Mouse (Mus musculus) cerebellum, postnatal 4 days (tissue): ENCODE results near the gene Psmd11.
A peak's percentile ranks its signal among the peaks of the same experiment; 100 is the strongest.
"Not testable (repeated sequence)": the region's sequence is repeated elsewhere in the genome, so short reads cannot be mapped to it uniquely, and the experiment has no call there.

Source experiments
- DNase-seq, 2 experiments: peaks; one replicate each; pipeline ENCODE4 v3.0.0; 2022; ENCODE audit warnings: low spot score in 2 of 2, mixed read lengths in 1 of 2

Psmd11 gene

DNA sequence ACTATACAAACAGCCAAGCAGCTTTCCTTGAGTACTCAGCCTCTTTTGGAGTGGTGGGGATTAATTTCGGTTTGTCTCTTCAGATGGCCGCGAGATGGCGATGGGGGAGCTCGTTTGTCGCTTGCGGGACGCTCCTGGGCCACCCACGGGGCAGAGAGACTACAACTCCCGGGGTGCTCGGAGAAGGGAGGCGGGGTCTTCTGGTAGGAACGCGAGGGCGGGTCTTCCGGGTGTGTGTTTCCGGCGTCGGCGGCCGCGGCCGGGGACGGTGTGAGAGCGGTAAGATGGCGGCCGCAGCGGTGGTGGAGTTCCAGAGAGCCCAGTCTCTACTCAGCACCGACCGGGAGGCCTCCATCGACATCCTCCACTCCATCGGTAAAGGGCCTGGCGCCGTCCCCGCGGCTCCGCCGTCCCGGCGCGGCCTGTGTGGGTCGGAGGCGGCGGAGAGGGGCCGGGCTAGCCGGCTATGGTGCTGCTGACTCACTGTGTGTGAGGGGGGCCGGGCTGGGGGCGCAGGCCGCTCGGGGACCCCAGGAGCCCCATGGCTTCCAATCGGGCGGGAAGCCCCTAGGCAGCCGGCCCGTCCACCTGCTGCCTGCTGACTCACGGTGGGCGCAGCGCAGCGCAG, at the start of gene Psmd11:
TSS of gene Psmd11 (plus strand) at position 235 of the 628 bp plus-strand sequence.
- peak; percentile 92 to 95 for DNase-seq

DNA sequence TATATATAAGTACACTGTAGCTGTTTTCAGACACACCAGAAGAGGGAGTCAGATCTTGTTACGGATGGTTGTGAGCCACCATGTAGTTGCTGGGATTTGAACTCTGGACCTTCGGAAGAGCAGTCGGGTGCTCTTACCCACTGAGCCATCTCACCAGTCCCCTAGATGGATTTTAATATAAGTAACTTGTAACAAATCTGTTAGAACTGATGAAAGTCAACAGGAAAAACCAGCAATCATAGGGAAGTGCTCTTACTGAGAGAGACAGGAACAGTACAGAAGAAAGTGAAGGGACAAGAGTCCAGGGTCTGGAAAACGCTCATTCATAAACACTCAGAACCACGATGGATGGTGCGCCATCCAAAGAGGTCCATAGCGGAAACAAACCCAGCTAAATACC, 49.2 kb upstream of the Psmd11 start:
- DNase-seq = not testable (repeated sequence)

DNA sequence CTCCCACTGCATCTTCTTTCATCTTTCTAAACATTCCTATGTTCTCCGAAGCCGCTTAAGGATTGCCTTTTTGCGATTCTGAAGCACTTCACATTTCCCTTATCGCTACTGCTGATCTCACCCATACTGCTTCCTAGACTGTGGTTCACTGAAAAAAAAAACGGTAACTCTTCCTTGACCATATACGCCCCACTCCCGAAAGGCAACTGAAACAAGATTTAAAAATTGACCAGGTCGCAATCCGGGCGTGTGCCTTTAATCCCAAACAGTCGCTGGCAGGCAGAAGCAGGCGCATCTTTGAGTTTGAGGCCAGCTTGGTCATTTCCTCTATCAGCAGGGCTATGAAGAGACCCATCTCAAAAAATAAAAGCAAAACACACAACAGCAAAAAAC, 45.8 kb upstream of the Psmd11 start:
- peak in 1 of 2 experiments; percentile 19 for DNase-seq

DNA sequence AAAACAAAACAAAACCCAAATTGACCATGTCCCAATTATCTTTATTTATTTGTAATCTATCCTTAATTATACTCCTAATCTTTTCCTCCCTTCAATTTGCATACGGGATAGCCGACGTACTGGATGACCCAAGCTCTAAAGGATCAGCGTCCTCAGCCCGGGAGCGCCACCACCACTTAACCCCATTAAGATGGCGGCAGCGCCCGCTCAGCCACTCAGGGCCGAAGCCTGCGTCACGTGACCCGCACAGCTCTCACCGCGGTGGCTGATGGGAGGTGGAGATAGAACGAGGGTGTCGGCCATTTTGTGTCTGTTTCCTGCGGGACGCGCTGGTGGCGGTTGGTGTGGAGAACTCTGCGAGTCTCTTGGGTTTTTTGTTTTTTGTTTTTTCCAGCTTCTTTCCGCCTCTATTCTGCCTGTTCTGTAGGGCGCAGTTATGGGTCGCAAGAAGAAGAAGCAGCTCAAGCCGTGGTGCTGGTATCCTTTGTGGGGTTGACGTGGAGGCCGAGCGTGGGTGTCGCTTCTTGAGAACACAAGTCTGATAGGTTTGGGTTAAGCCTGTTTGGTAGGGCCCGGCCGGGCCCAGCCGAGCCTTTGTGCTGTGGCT, 45.3 kb upstream of the Psmd11 start, which contains the start of gene Zfp207:
TSS of gene Zfp207 (plus strand) at position 261 of the 607 bp plus-strand sequence.
- peak; percentile 97 to 98 for DNase-seq

DNA sequence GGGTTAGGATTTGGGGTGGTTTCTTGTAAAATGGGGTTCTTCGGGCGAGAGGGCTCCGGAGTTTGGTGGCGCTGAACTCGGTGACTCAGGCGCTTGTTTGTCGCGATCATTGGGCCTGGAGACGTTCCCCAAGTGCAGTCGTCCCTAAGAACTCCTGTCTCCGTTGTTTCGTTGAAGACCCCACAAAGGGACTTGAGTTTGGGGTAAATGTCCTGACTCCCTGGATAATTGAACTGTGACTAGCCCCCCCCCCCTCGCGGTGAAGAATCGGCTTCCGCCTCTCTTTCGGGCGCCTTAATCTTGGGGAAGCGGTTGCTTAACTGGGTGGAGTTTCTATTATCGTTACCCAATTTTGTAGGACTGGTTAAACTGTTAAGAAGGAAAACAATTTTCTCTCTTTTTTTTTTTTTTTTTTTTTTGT, 44.8 kb upstream of the Psmd11 start:
- DNase-seq = no peak

DNA sequence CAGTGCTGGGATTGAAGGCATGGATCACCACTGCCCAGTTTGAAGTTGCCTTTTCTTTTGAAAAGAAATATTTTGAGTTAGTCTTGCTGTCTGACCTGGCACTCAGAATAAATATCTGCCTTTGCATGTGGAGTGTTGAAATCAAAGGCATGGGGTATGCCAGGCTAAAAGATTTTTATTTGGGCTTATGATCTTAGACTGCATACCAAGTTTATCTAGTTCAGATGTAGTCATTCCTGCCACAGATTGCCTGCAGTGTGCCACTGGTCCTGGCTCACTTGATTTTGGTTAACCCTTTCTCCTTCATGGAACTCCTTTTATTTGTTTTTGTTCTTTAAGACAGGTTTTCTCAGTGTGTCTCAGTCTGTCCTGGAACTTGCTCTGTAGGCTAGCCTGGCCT, 44.0 kb upstream of the Psmd11 start:
- no peak for DNase-seq

DNA sequence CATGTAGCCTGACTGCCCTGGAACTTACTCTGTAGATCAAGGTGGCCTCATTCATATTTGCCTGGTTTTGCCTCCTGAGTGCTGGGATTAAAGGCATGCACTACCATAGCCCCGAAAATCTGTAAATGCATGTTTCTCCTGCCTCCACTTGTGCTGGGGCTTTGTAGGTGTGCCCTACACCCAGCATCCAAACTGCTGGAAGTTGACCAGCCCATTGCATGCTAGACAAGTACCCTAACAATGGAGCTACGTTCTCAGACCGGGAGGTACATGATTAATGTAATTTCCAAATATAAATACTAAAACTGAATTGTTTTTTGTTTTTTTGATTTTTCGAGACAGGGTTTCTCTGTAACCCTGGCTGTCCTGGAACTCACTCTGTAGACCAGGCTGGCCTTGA, 43.4 kb upstream of the Psmd11 start:
- no peak for DNase-seq

DNA sequence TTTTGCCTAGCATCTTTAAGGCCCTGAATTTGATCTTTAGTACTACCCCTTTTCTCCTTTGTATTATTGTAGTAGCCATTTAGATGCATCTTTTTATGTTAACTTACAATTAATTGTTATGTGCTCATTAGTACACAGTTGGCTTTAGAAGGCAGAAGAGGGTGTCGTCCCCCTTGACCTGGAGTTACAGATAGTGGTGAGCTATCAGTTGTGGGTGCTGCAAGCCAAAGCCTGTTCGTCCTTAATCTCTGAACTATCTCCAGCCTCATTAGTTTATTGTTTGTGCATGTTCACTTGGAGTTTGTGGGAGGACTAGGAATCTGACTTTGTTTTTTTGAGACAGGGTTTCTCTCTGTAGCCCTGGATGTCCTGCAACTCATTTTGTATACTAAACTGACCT, 41.6 kb upstream of the Psmd11 start:
- DNase-seq = no peak

DNA sequence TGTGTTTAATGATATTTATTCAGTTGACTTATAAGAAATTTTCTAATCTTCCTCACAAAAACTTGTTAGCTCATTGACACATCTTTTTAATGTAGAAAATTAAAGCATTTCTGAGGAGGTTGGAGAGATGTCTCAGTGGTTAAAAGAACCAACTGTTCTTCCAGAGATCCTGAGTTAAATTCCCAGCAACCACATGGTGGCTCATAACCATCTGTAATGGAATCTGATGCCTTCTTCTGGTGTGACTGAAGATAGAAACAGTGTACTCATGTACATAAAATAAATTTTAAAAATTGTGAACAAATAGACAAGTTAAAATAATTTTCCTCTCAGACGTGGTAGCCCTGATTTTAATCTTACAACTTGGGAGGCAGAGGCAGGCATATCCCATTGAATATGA, 38.5 kb upstream of the Psmd11 start:
- DNase-seq = no peak

DNA sequence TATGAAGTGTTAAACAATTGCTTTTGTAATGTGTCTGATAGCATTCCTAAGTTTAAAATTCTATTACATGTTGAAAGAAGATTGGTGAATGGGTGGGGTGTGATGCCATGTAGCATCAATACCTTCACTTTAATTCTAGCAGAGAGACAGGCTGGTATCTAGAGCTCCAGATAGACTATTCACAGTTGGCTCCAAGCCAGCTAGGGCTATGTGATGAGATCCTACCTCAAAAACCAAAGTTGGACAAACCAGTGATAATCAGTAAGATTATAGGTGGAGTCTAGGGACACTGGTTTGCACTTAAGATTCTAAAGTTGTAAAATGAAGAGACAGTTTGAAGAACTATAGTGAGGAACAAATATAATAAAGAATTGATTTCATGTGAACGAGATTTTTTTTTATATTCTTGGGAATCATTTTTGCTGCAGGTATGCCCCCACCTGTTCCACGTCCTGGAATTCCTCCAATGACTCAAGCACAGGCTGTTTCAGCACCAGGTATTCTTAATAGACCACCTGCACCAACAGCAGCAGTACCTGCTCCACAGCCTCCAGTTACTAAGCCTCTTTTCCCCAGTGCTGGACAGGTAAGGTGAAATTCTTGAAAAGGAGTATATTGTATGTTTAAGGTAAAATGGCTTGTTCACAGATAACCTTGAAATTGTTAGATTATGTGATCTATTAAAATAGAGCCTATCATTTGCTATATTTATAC, 36.9 kb upstream of the Psmd11 start:
- no peak for DNase-seq

DNA sequence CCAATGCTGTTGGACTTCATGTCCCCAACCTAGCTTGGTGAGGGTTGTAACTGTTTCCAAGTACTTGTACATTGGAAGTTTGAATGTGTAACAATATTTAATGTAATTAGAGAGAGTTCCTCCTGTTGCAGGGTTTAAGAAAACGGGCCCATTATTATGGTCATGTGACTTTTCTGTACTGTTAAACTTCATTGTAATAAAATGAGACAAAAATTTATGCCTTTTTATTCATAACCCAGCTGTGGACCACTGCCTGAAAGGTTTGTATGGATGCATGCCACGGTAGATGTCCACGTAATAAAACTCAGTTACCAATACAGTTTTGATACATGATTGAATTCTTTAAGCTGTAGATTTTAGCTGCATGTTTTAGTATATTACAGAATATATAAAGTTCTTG, 32.5 kb upstream of the Psmd11 start:
- no peak for DNase-seq

DNA sequence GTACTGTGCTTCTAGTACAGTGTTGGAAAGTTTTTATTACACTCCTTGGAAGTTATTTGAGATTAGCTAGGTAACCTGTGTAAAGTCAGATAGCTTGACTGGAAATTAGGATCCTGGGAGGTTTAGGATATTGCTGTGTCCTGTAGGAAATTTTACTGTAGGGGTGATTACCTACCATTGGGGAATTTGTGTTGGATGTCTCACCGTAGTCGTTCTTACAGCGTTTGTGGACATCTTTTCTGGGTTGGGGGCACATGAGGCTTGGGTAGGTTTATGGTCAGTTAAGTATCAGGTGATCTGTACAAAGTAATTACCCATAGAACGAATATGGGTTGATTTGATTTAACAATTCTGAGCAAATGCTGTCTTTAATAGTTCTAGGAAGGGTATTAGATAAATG, 31.8 kb upstream of the Psmd11 start:
- DNase-seq = no peak

DNA sequence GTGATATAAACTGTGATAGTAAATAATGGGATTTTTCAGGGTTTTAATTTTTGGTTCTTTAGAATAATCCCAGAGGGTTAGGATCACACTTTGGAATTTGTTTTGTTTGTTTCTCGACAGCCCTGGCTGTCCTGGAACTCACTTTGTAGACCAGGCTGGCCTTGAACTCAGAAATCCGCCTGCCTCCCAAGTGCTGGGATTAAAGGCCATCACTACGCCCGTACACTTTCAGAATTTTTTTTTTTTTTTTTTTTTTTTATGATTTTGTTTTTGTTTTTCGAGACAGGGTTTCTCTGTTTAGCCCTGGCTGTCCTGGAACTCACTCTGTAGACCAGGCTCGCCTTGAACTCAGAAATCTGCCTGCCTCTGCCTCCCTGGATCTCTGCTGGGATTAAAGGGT, 20.5 kb upstream of the Psmd11 start:
- not testable (repeated sequence) for DNase-seq

DNA sequence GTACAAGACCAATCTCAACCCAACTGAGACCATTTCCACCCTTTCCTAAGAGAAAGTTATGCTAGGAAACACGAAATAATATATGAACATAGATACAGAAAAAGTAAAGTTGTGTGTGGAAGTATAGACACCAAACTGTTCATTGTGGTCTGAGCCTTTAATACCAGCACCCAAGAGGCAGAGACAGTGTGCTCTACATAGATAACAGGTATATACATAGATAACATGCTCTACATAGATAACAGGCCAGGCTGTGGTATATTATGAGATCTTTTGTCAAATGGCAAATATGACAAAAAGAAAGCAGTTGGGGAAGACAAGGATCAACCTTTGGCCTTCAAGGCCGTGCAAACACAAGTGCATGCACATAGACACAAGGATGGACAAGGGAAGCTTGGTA, 18.0 kb upstream of the Psmd11 start:
- DNase-seq = no peak

DNA sequence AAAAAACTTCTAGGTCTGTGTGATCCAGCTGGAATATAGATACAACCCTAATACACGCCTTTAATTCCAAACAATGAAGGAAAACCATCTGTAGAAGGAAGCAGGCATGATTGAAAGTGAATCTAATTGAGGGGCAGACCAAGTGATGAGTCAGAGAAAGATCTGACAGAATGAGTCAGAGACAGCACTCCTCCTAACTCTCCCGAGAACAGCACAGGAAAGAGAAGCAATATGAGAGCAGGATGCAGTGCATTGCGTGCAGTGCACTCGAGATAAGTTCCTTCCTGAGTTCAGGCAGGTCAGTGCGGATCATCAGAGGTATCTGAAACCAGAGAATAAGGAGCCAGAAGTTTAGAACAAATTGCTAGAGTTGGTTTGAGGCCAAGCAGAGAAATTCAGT, 11.3 kb upstream of the Psmd11 start:
- no peak for DNase-seq

DNA sequence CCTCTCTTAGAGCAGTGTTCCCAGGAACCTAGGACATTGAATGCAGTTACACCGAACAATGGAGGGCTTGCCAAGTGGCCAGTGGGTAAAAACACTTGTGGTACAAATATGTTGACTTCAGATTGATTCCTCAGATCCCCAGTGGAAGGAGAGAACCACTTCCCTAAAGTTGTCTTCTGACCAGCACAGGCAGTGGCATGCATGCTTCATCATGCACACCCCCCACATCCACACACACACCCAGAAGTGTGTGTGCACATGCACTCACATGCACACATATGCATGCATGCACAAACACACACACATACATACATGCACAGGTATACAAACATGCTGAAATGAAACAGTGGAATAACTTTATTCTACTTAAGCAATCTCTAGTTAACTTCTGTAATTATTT, 8.7 kb upstream of the Psmd11 start:
- no peak for DNase-seq

DNA sequence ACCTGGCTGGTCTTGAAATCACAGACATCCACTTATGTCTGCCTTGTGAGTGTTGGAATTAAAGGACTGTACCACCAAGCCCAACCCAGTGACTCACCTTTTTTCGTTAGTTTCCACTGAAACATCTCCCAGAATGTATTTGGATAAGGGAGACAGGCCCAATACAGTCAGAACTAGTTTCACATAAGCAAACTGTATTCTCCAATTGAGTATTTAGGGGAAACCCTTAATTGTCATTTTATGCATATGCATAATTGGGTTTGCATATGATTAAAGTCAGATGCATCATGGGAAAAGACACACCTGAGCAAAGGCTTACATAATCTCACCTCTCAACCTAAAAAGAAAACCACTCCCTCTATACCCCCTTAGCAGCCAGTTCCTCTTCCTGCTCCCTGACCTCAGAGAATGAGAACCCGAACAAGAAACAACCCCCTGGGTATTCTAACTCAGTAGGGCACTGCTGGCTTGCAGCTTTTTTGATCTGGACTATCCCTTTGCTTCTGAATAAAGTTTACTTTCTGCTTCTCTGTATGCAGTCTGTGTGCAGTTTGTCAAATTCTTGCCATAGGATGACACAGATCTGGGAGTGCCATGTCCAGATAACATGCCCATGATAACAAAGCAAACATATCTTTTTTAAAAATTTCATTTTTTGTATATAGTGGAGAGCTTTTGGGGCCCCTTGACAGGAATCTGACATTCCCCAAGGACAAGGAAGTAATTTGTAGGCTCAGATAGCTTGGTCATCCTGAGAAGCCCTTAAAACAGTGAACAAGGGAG, 8.0 kb upstream of the Psmd11 start:
- DNase-seq = no peak

DNA sequence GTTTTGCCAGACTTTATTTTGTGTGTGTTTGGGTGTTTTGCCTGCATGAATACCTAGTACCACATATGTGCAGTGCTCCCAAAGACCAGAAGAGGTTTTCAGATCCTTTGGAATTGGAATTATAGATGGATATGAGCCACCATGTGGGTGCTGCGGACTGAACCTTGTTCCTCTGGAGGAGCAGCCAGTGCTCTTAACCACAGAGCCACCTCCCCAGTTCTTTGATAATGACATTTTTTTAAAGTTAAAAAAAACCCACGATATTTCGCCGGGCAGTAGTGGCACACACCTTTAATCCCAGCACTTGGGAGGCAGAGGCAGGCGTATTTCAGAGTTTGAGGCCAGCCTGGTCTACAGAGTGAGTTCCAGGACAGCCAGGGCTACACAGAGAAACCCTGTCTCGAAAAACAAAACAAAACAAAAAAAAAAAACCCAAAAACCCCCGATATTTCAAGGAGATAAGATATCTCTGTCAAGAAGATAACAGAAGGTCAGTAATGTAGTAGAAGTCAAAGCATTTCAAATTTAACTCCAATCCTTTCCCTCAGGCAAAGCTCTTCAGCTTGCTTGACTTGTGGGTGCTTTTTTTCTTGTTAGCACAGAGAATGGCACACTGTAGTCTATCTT, 6.9 kb upstream of the Psmd11 start:
- no peak for DNase-seq

DNA sequence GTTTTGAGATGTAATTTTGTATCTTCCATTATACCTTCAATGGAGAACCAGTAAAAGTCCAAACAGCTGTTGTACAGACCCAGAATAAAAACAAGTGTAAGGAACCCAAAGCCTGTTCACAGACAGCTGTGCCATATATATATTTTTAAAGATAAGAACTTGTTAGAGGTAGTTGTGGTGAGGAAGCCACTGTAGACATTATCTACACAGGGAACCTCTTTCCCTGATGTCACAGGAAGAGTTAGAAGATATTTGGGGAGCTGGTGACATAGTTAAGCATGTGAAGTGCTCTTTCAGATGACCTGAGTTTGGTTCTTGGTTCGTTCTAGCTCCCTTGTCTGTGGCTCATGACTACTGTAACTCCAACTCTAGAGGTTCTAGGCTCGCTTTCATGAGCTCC, 3.7 kb upstream of the Psmd11 start:
- DNase-seq = no peak

DNA sequence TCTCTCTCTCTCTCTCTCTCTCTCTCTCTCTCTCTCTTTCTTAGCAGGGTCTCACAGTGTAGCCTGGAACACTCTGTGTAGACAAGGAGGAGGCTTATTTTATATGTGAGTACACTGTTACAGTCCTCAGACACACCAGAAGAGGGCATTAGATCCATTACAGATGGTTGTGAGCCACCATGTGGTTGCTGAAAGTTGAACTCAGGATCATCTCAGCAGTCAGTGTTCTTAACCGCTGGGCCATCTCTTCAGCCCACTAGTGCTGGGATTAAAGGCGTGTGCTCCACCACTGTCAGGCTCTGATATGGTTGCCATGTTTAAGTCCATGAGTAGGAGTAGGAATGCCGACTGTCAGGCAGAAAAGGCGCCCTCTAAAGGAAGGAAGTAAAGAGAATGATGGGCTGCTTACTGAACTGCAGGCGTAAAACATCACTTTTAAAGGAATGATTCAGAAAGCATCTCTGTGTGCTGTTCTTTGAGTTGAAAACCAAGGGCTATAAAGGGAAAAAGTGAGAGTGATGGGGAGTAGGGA, 3.1 kb upstream of the Psmd11 start:
- no peak for DNase-seq

DNA sequence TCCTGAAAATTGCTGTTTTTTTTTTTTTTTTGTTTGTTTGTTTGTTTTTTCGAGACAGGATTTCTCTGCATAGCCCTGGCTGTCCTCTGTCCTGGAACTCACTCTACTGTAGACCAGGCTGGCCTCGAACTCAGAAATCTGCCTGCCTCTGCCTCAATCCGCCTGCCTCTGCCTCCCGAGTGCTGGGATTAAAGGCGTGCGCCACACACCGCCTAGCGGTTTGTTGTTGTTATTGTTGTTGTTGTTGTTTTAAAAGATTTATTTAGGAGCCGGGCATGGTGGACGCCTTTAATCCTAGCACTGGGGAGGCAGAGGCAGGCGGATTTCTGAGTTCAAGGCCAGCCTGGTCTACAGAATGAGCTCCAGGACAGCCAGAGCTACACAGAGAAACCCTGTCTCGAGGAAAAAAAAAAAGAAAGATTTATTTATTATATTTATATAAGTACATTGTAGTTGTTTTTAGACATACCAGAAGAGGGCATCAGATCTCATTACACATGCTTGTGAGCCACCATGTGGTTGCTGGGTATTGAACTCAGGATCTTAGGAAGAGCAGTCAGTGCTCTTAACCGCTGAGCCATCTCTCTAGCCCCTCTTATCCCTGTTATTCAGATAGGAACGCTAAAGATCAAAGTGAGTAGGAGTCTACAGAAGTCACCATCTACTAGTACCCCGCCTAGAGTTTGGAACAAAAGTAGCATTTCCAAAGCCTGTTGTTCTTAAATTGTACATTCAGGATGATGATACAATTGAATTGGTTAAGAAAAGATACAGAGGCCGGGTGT, 2.2 kb upstream of the Psmd11 start:
- DNase-seq = not testable (repeated sequence)
